Mouse (Mus musculus): ENCODE results near the gene Map7.

DNA sequence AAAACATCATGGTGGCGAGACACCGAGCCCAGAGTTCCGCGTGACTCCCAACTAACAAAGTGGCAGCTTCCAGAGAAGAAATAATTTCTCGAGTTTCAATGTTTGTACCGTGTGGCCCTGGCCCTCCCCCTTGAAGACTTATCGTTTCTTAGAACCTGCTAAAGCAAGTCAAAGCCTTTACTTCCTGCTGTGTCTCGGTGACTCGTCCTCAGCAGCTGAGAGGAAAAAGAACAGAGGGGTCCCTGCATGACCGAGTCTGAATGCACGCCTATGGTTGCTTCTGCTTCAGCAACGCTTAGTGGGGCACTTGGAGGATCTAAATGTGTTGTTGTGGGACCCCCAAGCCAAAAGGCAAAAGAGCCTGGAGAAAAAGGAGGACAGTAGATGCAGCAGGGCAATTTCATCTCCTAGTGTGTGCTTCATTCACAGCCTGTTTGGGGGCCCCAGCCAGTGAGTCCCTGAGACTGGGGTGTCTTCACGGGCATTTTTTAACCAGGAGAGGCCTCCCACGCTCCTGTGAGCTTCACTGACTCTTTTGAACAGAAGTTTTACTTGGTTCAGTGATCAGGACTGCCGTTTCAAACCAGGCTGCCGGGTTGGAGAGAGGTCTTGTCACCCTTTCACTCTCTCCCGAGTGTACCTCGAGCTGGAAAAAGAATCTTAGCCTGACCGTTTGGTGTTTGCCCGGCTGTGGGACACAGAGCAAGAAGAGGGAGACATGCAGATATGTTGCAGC, 56.6 kb downstream of the Map7 start:
- TF ChIP-seq POLR2A (IDR thresholded peaks at IDR 0.05; ENCODE audit: borderline replicate concordance, extremely low read depth, insufficient read depth, insufficient read length, poor library complexity, severe bottlenecking) (no peak), CTCF (IDR thresholded peaks at IDR 0.05; ENCODE audit: borderline replicate concordance, extremely low read depth, insufficient read depth, insufficient read length) (no peak)
